Mouse (Mus musculus): ENCODE measurements around the gene Bmp4.

Bmp4 gene

DNA sequence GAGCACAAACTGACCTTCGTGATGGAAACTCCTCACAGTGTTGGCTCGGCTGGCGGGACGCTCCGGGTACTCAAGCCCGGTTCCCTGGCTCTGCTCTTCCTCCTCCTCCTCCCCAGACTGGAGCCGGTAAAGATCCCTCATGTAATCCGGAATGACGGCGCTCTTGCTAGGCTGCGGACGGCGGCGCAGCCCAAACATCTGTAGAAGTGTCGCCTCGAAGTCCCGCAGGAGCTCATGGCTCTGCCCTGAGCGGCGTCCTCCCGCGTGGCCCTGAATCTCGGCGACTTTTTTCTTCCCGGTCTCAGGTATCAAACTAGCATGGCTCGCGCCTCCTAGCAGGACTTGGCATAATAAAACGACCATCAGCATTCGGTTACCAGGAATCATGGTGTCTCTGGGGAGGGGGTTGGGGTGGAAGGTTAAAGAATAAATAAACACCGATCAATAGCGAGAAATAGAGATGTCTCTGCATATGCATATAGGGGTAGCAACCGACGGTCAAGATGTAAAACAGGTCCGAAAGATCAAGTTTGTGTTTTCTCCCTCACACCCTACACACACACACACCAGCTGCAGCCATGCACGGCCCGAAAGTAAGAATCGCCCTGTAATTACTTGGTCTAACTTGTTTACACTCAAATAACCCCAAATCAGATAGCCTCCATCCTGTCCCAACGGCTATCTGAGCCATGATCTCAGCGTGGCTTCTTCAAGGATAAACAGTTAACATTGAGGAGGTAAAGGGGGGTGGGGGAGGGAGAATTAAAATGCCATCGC lies 4.6 kb downstream of the Bmp4 start:
- DNase-seq (ENCODE audit: low read depth, low spot score), result no peak

DNA sequence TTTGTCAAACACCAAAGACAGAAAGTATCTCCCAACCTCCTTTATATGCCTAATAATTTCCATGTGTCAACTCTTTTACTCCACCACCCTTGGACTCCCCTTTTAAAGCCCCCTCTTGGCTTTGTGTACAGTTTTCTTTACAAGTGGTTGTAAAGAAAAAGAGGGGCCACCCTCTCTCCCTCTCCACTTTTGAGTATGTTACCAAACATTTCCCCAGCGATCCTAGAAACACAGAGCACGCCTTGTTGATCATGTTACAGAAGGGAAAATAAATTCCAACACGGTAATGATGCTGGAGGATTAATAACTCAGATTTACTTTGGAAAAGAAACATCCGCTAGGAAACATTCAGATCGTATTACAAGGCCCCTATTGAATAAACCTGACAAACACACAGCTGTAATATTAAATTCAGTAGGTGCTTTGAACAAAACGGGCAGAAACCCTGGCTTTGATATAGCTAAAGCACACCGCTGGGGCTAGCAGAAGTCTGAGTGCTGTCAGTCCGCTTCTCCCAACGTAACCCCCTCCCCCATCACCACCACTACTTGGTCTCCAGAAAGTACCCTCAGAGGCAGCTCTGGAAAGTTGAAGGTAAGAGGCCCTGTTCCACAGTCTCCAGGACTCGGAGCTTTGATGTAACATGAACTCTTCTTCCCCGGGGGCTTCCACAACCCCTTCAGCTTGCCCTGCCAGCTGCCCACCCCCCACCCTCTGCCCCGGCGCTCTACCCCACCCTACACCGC lies 5.3 kb downstream of the Bmp4 start:
- no peak for DNase-seq (ENCODE audit: low read depth, low spot score)

DNA sequence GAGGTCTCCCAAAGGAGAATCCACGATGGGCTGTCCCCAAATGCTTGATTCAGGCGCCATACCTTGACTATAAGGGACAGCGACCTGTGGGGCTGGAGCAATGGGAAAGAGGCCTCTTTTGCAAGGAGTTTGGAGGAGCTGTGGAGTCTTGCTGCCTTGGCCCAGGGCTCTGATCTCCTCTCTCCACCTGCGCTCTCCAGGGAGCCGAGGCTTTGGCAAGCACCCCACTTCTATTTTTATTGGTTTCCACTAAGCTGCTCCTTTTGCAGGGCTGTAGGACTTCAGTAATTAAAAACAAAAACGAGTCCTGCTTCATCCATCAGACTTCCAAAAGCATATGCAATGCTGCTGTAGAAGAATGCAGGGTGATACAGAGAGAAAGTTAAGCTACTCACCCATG lies 9.0 kb downstream of the Bmp4 start:
- no peak for DNase-seq (ENCODE audit: low read depth, low spot score)

DNA sequence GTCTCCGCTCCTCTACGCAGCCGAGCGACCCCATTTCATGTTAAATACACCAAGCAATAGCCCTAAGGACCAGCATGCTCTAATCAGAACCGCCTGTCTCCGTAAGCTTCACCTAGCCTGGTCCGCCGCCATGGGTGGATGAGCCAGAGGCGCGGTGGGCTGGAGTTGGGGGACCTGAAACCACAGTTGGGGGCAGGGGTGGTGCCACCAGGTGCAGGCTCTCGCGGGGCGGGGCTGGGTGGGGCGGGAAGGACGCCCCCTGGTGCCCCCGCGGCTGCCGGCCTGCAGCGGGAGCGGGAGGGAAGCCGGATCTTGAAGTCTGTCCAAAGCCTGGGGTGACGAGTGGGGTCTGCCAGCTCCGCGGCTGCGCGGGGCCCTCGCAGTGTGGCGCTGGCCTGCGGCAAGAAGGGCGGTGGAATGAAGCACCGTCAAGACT lies 10.2 kb downstream of the Bmp4 start:
- DNase-seq (ENCODE audit: low read depth, low spot score), result no peak

DNA sequence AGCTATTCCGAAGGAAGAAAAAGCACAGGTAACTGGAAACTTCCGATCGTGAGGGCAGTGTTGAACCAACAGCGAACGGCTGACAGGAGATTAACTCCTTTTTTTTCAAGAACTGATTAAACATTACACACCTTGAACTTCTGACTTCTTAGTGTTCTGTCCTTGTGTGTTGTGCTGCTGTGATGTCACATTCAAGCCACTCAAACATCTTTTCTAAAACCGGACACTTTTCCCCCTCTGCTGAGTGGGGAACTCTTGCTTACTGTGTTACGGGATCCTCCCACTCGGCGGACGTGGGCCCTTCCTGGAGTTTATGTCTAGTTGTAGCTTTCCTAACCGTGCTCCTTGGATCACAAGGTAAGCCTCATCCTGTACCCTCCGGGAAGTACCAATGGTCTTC lies 11.2 kb downstream of the Bmp4 start, which contains the start of gene Gm15217:
Gene Gm15217 (plus strand): TSS at position 130 of the 400 bp plus-strand sequence.
- DNase-seq (ENCODE audit: low read depth, low spot score), result no peak

DNA sequence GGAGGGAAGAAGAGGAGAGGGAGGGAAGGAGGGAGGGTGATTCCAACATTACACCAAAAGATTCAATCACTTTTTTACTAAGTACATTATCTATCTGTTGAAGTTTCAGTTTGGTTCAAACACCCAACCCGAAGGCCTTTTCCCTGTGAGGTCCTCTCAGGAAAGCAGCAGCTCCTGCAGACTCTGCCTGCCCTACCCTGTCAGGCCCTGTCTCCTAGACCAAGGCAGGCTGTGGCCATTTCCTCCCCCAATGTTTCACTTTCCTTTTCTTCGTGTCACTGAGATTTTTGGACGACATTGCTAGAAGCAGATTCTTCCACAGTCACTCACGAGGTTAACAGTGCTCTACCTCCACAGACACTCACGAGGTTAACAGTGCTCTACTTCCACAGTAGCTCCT lies 14.7 kb downstream of the Bmp4 start:
- DNase-seq (ENCODE audit: low read depth, low spot score), result no peak

DNA sequence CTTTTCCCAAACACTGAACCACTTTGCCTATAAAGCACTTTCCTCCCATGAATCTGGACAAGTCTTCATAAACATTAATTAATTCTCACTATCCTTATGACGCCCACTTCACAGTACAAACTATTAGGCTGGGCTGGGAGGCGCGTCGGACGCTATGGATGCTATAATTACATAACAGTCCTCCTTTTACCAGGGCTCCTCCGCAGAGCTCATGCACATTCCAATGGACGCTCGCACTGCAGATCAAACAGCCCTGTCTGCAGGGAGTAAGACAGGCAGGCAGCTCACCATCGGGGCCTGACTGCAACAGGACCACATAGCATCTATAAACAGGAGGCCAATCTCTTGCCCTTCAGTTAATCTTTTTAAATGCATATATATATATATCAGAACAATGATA lies 18.0 kb downstream of the Bmp4 start:
- no peak for DNase-seq (ENCODE audit: low read depth, low spot score)

DNA sequence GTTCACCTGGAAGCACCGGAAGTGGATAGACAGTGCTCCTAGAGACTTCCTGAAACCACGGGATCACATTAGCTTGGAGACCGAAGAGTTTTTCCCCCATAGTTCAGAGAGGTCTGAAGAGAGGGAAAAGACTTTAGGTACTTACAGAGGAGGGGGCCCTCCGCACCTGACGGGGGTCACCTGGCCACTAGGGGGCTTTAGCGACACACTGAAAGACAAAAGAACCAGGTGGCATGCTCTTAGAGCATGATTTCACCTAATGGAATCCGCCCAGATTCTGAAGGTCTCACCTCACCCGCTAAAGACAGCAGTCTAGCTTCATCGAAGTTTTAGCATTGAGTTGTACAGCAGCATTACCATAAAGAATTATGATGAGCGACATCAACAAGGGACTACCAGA lies 27.3 kb downstream of the Bmp4 start:
- no peak for DNase-seq (ENCODE audit: low read depth, low spot score)

DNA sequence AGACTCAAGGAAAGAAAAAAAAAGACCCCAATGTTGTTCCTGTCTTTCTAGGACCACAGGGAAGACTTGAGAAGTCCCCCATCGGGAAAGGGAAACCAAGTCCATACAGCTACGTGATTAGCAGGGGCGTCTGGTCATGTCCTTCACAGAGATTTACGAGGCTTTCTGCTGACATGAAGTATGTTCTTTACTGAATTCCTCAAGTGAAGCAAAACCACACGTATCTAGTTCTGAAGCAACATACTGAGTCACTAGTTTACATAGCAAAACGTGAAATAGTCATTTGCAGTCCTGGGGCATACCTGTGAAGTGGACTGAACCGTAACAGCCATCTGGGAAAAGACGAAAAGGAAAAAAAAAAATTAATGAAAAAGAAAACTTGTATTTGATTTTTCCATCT lies 32.8 kb downstream of the Bmp4 start:
- DNase-seq (ENCODE audit: low read depth, low spot score), result no peak

DNA sequence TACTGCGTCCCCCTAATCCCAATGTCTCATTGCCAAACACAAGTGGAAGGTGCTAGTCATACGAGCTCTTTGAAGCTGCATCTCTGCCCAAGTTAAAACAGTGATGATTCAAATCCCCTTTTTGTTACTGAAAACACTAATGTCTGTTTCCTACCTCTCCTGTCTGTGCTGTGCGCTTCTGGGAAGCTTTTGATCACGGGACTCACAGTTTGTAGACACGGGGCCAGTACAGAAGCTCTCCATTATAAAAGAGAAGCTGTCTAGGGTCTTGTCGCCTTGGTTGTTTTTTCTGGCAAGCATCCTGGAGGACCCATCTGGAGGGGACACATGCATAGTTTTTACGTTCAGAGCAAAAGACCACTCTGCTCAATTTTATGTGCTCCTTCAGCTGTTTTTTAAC lies 33.2 kb downstream of the Bmp4 start:
- DNase-seq (ENCODE audit: low read depth, low spot score), result no peak

DNA sequence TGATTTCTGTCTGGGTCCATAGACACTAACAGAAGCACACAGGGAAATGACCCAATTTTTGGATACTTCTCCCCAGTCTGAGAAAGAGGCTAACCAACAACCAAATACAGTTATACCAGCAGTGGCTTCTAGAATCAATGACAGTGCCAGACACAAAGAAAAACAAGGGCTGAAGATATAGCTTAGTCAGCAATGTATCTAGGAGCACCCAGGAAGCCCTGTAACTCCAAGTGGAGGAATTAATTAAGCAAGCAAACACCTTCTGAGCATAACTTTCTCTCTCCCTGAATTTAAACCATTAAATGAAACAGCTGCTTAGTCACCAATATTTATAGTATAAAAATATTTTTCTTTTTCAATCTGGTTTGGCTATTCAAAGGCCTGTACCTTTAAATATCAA lies 45.7 kb downstream of the Bmp4 start:
- DNase-seq (ENCODE audit: low read depth, low spot score), result no peak

DNA sequence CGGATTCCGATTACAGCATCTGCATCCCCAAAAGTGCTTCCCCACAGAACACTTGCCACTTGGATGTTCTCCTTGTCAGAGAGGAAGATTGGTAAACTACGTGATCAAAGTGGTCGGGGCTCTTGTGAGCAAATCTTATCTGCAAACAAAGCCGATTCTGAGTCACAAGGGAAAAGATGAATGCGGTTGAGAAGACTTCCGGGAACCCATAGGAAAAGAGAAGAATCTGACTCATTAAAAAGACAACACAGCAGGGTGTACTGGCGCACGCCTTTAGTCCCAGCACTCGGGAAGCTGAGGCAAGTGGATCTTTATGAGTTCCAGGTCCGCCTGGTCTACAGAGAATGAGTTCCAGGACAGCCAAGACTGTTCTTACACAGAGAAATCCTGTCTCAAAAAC lies 51.7 kb downstream of the Bmp4 start:
- DNase-seq (ENCODE audit: low read depth, low spot score), result no peak
